Mouse (Mus musculus): ENCODE results near the gene BC029722. TPM values are rescaled to one million over a fixed set of nuclear protein-coding genes. Genes with fewer than 3 reads are reported as not detected.

The BC029722 gene
- total and polyA plus RNA-seq, 3 experiments = 12.4 to 33.8 (median 22.7) TPM

- no peak overlapping the region for H3K9ac ChIP-seq (ENCODE audit: insufficient read depth, low read depth)
- H3K4me2 ChIP-seq (ENCODE audit: insufficient read depth, low read depth, poor library complexity, severe bottlenecking) = no peak overlapping the region
- no peak for DNase-seq (ENCODE audit: extremely low read depth)
- dilution Hi-C loops (cut with MboI; ENCODE audit: extremely low pct_ligation_motif_present, extremely low pct_unique_long_range_greater_than_20kb, low sequenced_read_pairs) (no loop called here), in situ Hi-C loops (cut with MboI; ENCODE audit: low pct_ligation_motif_present, low pct_unique_long_range_greater_than_20kb, low sequenced_read_pairs) (loop anchor here (25.0 kb wide), 1 partner anchor 298 kb away; the partner anchor contains the start of genes Gm28036, Nfs1 and Romo1)
- H3K27me3 ChIP-seq (replicated peaks) = peaks cover 40% of the 10 kb centered on the region
- H3K9me3 ChIP-seq (replicated peaks; ENCODE audit: low read length) = no peaks in the 10 kb centered on the region
- no peaks in the 10 kb centered on the region for H3K36me3 ChIP-seq (replicated peaks in 1 of 2; ENCODE audit: control insufficient read depth in 1 of 2, insufficient read depth in 1 of 2, low read length in 1 of 2)
- no peaks in the 10 kb centered on the region for H3K4me1 ChIP-seq (ENCODE audit: control insufficient read depth in 1 of 2, insufficient read depth in 2 of 2)
- no peaks in the 10 kb centered on the region for H3K79me2 ChIP-seq (replicated peaks; ENCODE audit: control insufficient read depth, extremely low read depth, insufficient read depth, poor library complexity, severe bottlenecking)
- H3K4me3 ChIP-seq (replicated peaks in 1 of 3; ENCODE audit: low read depth in 2 of 3, low read length in 2 of 3, poor library complexity in 1 of 3) = no peak overlapping the region
- no peak for TF ChIP-seq RCOR1 (conservative IDR thresholded peaks at IDR 0.05; ENCODE audit: low read depth, low read length)
- TF ChIP-seq UBTF (IDR thresholded peaks at IDR 0.05; ENCODE audit: low read depth, low read length) = no peak
- no peak for TF ChIP-seq MAX (IDR thresholded peaks at IDR 0.05; ENCODE audit: low read length)
- no peak for TF ChIP-seq SIN3A (IDR thresholded peaks at IDR 0.05; ENCODE audit: low read length)
- no peak for TF ChIP-seq NELFE (IDR thresholded peaks at IDR 0.05; ENCODE audit: low read depth, low read length)
- TF ChIP-seq GABPA (IDR thresholded peaks at IDR 0.05; ENCODE audit: insufficient replicate concordance, low read depth, low read length) = no peak
- TF ChIP-seq RAD21 (IDR thresholded peaks at IDR 0.05; ENCODE audit: low read depth, low read length) = no peak
- no peak for TF ChIP-seq BHLHE40 (IDR thresholded peaks at IDR 0.05; ENCODE audit: low read depth, low read length)
- no peak for TF ChIP-seq SMC3 (IDR thresholded peaks at IDR 0.05; ENCODE audit: low read depth, low read length)
- TF ChIP-seq JUND (conservative IDR thresholded peaks at IDR 0.05; ENCODE audit: low read depth, low read length) = no peak
- no peak for TF ChIP-seq ZMIZ1 (IDR thresholded peaks at IDR 0.05; ENCODE audit: low read depth, low read length)
- TF ChIP-seq USF2 (conservative IDR thresholded peaks at IDR 0.05; ENCODE audit: low read depth, low read length) = no peak
- no peak for TF ChIP-seq MEF2A (IDR thresholded peaks at IDR 0.05; ENCODE audit: borderline replicate concordance, low read depth, low read length)
- no peak for TF ChIP-seq CHD1 (IDR thresholded peaks at IDR 0.05; ENCODE audit: low read depth, low read length)
- no peak for TF ChIP-seq EP300 (IDR thresholded peaks at IDR 0.05; ENCODE audit: low read length)
- no peak for TF ChIP-seq HCFC1 (IDR thresholded peaks at IDR 0.05; ENCODE audit: low read depth, low read length)
- no peak overlapping the region for H3K27ac ChIP-seq (ENCODE audit: insufficient read depth, low read depth)
Measured at GRCm38 (mm10) chr2:155838961-155839360, 19.7 kb upstream of the BC029722 start.

GRCm38 (mm10) chr2:155837961-155838360, 18.7 kb upstream of the BC029722 start:
- Histone ChIP-seq H3K9me3 (replicated peaks; ENCODE audit: low read length) (no peaks in the 10 kb centered on the region), H3K36me3 (replicated peaks in 1 of 2; ENCODE audit: control insufficient read depth in 1 of 2, insufficient read depth in 1 of 2, low read length in 1 of 2) (no peaks in the 10 kb centered on the region), H3K4me3 (replicated peaks in 1 of 3; ENCODE audit: low read depth in 2 of 3, low read length in 2 of 3, poor library complexity in 1 of 3) (no peak overlapping the region), H3K9ac (ENCODE audit: insufficient read depth, low read depth) (no peak overlapping the region), H3K27me3 (replicated peaks) (peaks cover 40% of the 10 kb centered on the region), H3K27ac (ENCODE audit: insufficient read depth, low read depth) (no peak overlapping the region), H3K4me2 (ENCODE audit: insufficient read depth, low read depth, poor library complexity, severe bottlenecking) (no peak overlapping the region), H3K4me1 (ENCODE audit: control insufficient read depth in 1 of 2, insufficient read depth in 2 of 2) (no peaks in the 10 kb centered on the region), H3K79me2 (replicated peaks; ENCODE audit: control insufficient read depth, extremely low read depth, insufficient read depth, poor library complexity, severe bottlenecking) (no peaks in the 10 kb centered on the region)
- dilution Hi-C loops (cut with MboI; ENCODE audit: extremely low pct_ligation_motif_present, extremely low pct_unique_long_range_greater_than_20kb, low sequenced_read_pairs) (no loop called here), in situ Hi-C loops (cut with MboI; ENCODE audit: low pct_ligation_motif_present, low pct_unique_long_range_greater_than_20kb, low sequenced_read_pairs) (loop anchor here (25.0 kb wide), 1 partner anchor 299 kb away; the partner anchor contains the start of genes Gm28036, Nfs1 and Romo1)
- DNase-seq (ENCODE audit: extremely low read depth) = no peak
- no peak for TF ChIP-seq UBTF (IDR thresholded peaks at IDR 0.05; ENCODE audit: low read depth, low read length)
- no peak for TF ChIP-seq GABPA (IDR thresholded peaks at IDR 0.05; ENCODE audit: insufficient replicate concordance, low read depth, low read length)
- no peak for TF ChIP-seq MAFK (IDR thresholded peaks at IDR 0.05; ENCODE audit: insufficient replicate concordance, low read length)

Data from CH12.LX (cell line).